Mouse (Mus musculus): ENCODE results near the gene Cdcp2.

- TF ChIP-seq CTCF (IDR thresholded peaks at IDR 0.05; ENCODE audit: extremely low read depth, insufficient read length, insufficient replicate concordance, low read depth, low read length): no peak
- no peak for TF ChIP-seq POLR2A (IDR thresholded peaks at IDR 0.05; ENCODE audit: low read depth, low read length)
Observed at GRCm38 (mm10) chr4:107106777-107107176, 10.1 kb downstream of the Cdcp2 start.
